Mouse (Mus musculus) adrenal gland, adult (tissue): Measurements from ENCODE around the gene Slc6a12.

Experiments used
- DNase-seq, 2 experiments: peaks; one replicate each; pipeline ENCODE4 v3.0.0; 2022 to 2023; ENCODE audit warnings: low spot score in 1 of 2; ENCODE audit not compliant: inconsistent age in 2 of 2

Gene Slc6a12

GRCm38 (mm10) chr6:121341650-121342049, 1.2 kb upstream of the Slc6a12 start:
- no peak for DNase-seq

- no peak for DNase-seq
These were observed 871 bp downstream of the Slc6a12 start for GRCm38 (mm10) chr6:121343771-121344123.

- DNase-seq: no peak
These were observed 1.5 kb downstream of the Slc6a12 start for GRCm38 (mm10) chr6:121344329-121344728.

GRCm38 (mm10) chr6:121346428-121346827, 3.6 kb downstream of the Slc6a12 start:
- DNase-seq: no peak

GRCm38 (mm10) chr6:121352276-121352675, 9.4 kb downstream of the Slc6a12 start:
- peak; percentile 61 to 74 for DNase-seq

- no peak for DNase-seq
These were observed 13.2 kb downstream of the Slc6a12 start for GRCm38 (mm10) chr6:121356041-121356440.

- DNase-seq: no peak
These were observed 14.4 kb downstream of the Slc6a12 start for GRCm38 (mm10) chr6:121357232-121357631.

- no peak for DNase-seq
These were observed 20.2 kb downstream of the Slc6a12 start for GRCm38 (mm10) chr6:121363061-121363460.

- DNase-seq: no peak
These were observed 21.1 kb downstream of the Slc6a12 start for GRCm38 (mm10) chr6:121363956-121364355.

- DNase-seq: peak; percentile 35 to 73
These were observed 23.7 kb downstream of the Slc6a12 start for GRCm38 (mm10) chr6:121366537-121366936.

GRCm38 (mm10) chr6:121367099-121367498, 24.2 kb downstream of the Slc6a12 start:
- DNase-seq: no peak

GRCm38 (mm10) chr6:121371197-121371980, 28.5 kb downstream of the Slc6a12 start:
- DNase-seq: peak in 1 of 2 experiments; percentile 55

GRCm38 (mm10) chr6:121376159-121376558, 33.3 kb downstream of the Slc6a12 start:
- DNase-seq: peak in 1 of 2 experiments; percentile 42

GRCm38 (mm10) chr6:121378256-121378655, 35.4 kb downstream of the Slc6a12 start:
- DNase-seq: no peak

- DNase-seq: no peak
These were observed 37.7 kb downstream of the Slc6a12 start for GRCm38 (mm10) chr6:121380576-121380975.

- DNase-seq: no peak
These were observed 39.2 kb downstream of the Slc6a12 start for GRCm38 (mm10) chr6:121382071-121382470.

GRCm38 (mm10) chr6:121385397-121385796, 42.5 kb downstream of the Slc6a12 start:
- DNase-seq: no peak

- no peak for DNase-seq
These were observed 49.9 kb downstream of the Slc6a12 start for GRCm38 (mm10) chr6:121392610-121393252.

GRCm38 (mm10) chr6:121401140-121401539, 58.3 kb downstream of the Slc6a12 start:
- DNase-seq: no peak

GRCm38 (mm10) chr6:121401826-121402660, 59.2 kb downstream of the Slc6a12 start:
- DNase-seq: no peak

- no peak for DNase-seq
These were observed 59.9 kb downstream of the Slc6a12 start for GRCm38 (mm10) chr6:121402661-121403244.
